Mouse (Mus musculus): ENCODE measurements at regions not wholly inside any gene's neighbourhood (a gene's known extent, or its start where the extent isn't known, plus 50 kb on each side); places are given as distances from the start of the nearest gene placed in this dataset.

DNA sequence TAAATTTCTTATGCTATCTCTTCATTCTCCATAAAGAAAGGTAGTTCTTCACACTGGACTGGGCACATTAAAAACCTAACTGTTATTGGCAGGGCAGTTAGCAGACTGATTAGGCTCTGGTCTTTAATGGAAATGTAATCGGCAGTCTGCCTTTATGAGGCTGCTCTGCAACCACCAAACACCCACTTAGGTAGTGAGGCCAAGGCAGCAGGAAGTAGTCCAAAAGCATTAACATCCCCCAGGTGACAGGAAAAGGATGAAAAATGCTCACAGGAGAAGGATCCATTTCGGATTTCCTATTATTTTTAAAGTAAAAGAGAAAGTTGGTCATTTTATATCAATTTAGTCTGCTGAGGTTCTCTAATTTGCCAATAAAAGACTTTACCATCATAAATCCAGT lies 528.9 kb upstream of the Dppa4 start:
- Histone ChIP-seq H3K27ac (replicated peaks) (no peak overlapping the region), H3K4me3 (no peak overlapping the region), H3K9me3 (no peaks in the 10 kb centered on the region), H3K27me3 (replicated peaks; ENCODE audit: low read depth, poor library complexity, severe bottlenecking) (no peaks in the 10 kb centered on the region), H3K36me3 (replicated peaks) (no peaks in the 10 kb centered on the region), H3K4me1 (no peaks in the 10 kb centered on the region)
- DNase-seq (ENCODE audit: low spot score), result no peak
- WGBS, result 85% methylated on average over 2 of the region's 2 CpGs

DNA sequence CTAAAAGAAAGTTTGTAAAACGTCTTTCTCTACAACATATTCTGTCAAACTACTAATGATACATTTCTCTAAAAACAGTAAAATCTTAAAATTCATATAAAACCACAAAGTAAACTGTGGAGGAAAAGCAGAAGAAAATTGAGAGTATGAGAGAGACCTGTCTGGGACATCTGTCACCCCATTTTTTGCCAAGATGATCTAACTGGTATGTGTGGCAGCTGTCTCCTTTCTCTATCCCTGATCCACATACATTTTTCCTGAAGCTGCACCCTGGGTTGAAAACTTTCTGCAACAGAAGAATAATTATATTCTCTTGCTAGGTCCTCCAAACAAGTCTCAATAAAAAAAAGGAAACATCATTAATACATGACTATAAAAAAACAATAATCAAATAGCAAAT lies 525.2 kb upstream of the Dppa4 start:
- Histone ChIP-seq H3K9me3 (no peaks in the 10 kb centered on the region), H3K36me3 (replicated peaks) (no peaks in the 10 kb centered on the region), H3K27me3 (replicated peaks; ENCODE audit: low read depth, poor library complexity, severe bottlenecking) (no peaks in the 10 kb centered on the region), H3K27ac (replicated peaks) (no peak overlapping the region), H3K4me3 (no peak overlapping the region), H3K4me1 (no peaks in the 10 kb centered on the region)
- 76% methylated on average over 1 of the region's 1 CpGs for WGBS
- DNase-seq (ENCODE audit: low spot score), result no peak

DNA sequence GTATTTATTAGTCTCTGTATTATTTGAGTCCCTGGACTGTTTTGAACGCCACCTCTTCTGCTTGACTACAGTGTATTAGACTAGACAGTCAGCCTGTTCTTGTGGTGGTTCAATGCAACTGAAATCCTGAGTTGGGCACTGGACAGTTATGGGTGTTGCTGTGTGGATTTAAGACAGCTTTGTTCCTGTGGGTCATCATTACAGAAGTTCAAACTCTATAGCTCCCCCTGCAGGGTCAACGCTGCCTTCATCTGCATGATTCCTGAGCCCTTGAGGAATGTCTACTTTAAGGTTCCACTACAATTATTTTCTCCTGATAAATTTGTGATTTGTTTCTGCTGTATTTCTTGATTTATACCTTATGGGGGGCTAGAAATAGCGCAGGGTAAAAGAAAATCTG lies 517.8 kb upstream of the Dppa4 start:
- 60% methylated on average over 3 of the region's 3 CpGs for WGBS
- Histone ChIP-seq H3K4me1 (no peaks in the 10 kb centered on the region), H3K27ac (replicated peaks) (no peak overlapping the region), H3K36me3 (replicated peaks) (no peaks in the 10 kb centered on the region), H3K27me3 (replicated peaks; ENCODE audit: low read depth, poor library complexity, severe bottlenecking) (no peaks in the 10 kb centered on the region), H3K9me3 (no peaks in the 10 kb centered on the region), H3K4me3 (no peak overlapping the region)
- peak; percentile 14 for DNase-seq (ENCODE audit: low spot score)

DNA sequence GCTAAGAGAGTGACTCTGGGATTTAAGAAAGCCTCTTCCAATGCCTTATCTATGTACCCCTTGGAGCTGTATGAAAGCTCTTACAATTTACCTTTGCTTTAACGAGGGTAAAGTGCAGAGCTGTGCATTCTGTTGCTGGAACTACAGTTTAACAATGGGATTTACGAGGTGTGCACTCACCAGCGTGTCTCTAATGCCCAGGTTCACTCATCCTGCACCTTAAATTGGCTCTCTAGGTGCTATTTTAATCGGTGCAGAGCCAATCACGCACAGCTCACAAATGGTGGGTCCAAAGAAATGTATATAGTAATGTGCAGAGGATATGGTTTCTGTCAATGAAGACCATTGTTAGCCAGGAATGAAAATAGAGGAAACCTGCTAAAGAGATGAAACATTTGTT lies 495.0 kb upstream of the Dppa4 start:
- Histone ChIP-seq H3K36me3 (replicated peaks) (no peaks in the 10 kb centered on the region), H3K4me3 (no peak overlapping the region), H3K27me3 (replicated peaks; ENCODE audit: low read depth, poor library complexity, severe bottlenecking) (no peaks in the 10 kb centered on the region), H3K4me1 (no peaks in the 10 kb centered on the region), H3K27ac (replicated peaks) (no peak overlapping the region), H3K9me3 (no peaks in the 10 kb centered on the region)
- no peak for DNase-seq (ENCODE audit: low spot score)
- 75% methylated on average over 5 of the region's 5 CpGs for WGBS

DNA sequence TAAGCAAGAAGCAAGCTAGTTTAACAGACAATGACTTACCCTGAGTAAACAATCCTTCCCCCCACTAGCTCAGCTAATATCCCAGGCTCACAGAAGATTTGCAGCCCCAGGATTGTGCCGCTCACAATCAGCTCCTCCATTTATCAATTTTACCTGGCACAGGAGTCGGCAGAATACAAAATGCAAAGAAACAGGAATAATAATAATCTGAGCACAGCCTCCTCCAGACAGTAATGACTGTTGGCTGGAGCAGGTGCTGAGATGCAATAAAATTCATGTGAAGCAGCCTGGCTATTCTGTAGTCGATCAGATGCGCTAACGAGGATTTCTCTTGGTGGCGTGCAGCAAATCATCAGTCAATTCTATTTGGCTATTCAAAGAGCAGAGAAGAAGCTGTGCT lies 492.9 kb upstream of the Dppa4 start:
- 90% methylated on average over 6 of the region's 6 CpGs for WGBS
- Histone ChIP-seq H3K27ac (replicated peaks) (no peak overlapping the region), H3K4me1 (no peaks in the 10 kb centered on the region), H3K27me3 (replicated peaks; ENCODE audit: low read depth, poor library complexity, severe bottlenecking) (no peaks in the 10 kb centered on the region), H3K36me3 (replicated peaks) (no peaks in the 10 kb centered on the region), H3K9me3 (no peaks in the 10 kb centered on the region), H3K4me3 (no peak overlapping the region)
- no peak for DNase-seq (ENCODE audit: low spot score)

DNA sequence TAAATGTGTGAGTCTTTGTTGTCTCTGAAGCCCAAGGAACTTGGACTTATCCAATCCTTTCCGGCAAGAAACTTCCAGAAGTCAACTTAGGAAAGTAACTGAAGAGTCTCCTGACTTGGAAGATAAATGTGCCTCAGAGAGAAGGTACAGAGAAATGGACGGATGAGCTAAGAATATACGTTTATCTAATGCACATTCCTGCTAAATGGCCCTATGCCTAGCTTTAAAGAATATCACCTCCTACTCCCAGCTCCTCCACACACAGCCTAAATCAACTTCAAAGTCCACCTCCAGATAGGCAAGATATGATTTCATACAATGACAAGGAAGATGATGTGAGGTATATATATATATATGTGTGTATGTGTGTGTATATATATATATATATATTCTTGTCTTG lies 492.1 kb upstream of the Dppa4 start:
- Histone ChIP-seq H3K4me1 (no peaks in the 10 kb centered on the region), H3K9me3 (no peaks in the 10 kb centered on the region), H3K36me3 (replicated peaks) (no peaks in the 10 kb centered on the region), H3K27me3 (replicated peaks; ENCODE audit: low read depth, poor library complexity, severe bottlenecking) (no peaks in the 10 kb centered on the region), H3K27ac (replicated peaks) (no peak overlapping the region), H3K4me3 (no peak overlapping the region)
- 88% methylated on average over 3 of the region's 3 CpGs for WGBS
- no peak for DNase-seq (ENCODE audit: low spot score)

DNA sequence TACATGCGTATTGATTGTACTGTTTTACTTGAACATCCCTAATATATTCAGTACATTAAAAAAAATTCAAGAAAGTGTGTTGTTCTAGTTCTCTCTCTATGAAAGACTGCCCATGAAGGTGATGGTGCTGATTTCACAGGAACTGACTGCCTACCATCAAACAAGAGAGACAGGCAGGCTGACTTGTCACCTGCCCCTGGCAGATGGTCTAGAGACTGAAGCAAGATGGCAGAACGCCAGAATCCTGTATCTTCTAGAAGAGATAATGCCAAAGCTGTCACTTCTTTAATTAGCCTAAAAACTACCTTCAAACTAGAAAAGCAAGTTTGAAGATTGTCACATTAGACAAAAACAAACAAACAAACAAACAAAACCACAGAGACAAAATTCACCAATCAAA lies 484.7 kb upstream of the Dppa4 start:
- H3K4me1 ChIP-seq, result no peaks in the 10 kb centered on the region
- WGBS, result 87% methylated on average over 2 of the region's 2 CpGs
- H3K27ac ChIP-seq (replicated peaks), result no peak overlapping the region
- H3K27me3 ChIP-seq (replicated peaks; ENCODE audit: low read depth, poor library complexity, severe bottlenecking), result no peaks in the 10 kb centered on the region
- H3K4me3 ChIP-seq, result no peak overlapping the region
- H3K9me3 ChIP-seq, result no peaks in the 10 kb centered on the region
- no peaks in the 10 kb centered on the region for H3K36me3 ChIP-seq (replicated peaks)
- DNase-seq (ENCODE audit: low spot score), result no peak

DNA sequence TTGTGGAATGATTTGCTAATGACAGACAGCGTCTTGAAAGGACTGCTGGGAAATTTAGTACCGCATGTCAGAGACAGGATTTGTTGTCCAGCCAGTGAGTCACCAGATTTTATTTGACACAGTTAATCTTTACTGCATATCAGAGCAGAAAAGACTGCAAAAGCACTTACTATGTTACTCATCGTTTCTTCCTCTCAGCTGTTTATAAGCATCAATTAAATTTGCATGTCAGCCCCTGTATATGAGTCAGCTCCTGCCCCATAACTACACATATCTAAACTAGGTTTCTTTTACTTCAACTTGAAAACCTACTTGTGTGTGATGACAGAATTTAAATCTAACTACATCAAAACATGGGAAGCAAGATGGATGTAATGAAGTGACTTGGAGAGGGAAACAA lies 440.4 kb upstream of the Dppa4 start:
- Histone ChIP-seq H3K4me3 (no peak overlapping the region), H3K27me3 (replicated peaks; ENCODE audit: low read depth, poor library complexity, severe bottlenecking) (no peaks in the 10 kb centered on the region), H3K27ac (replicated peaks) (no peak overlapping the region), H3K4me1 (no peaks in the 10 kb centered on the region), H3K36me3 (replicated peaks) (no peaks in the 10 kb centered on the region), H3K9me3 (no peaks in the 10 kb centered on the region)
- no peak for DNase-seq (ENCODE audit: low spot score)
- WGBS, result 97% methylated on average over 3 of the region's 3 CpGs

DNA sequence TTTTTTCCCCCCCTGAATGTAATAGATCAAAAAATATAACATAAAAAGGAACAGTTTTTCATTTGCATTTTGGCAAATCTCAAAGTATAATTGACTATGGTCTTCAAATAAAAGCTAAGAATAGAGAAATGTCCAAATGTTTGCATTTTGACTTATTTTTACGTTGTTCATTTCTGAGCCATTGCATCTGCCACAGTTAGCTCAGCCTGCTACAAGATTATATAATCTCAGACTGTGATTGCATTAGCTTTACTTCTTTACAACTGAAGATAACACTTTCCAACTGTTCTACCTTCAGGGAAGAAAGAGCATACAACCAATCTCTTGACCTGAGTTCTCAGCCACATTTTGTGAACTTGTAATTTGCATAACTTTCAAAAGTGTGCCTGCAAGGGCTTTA lies 431.9 kb upstream of the Dppa4 start:
- Histone ChIP-seq H3K27ac (replicated peaks) (no peak overlapping the region), H3K9me3 (no peaks in the 10 kb centered on the region), H3K4me3 (no peak overlapping the region), H3K27me3 (replicated peaks; ENCODE audit: low read depth, poor library complexity, severe bottlenecking) (no peaks in the 10 kb centered on the region), H3K36me3 (replicated peaks) (no peaks in the 10 kb centered on the region), H3K4me1 (no peaks in the 10 kb centered on the region)
- 74% methylated on average over 1 of the region's 1 CpGs for whole genome bisulfite sequencing
- DNase-seq (ENCODE audit: low spot score), result no peak

DNA sequence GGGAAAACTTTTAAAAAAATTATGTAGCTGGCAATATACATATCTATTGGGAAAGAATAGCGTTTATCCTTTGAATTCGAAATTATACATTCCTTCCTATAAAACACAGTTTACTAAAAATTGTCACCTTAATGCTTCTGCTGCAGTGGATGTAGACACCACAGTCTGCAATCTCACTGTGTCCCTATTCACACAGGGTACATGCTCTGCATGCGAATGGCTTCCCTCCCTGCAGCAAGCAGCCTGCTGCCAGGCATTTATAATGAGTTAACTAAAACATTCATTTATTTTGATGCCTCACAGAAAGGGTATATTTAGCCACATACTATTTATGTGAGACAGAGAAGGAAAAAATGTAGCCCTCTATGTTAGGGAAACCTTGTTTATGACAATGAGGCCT lies 423.7 kb upstream of the Dppa4 start:
- no peaks in the 10 kb centered on the region for H3K4me1 ChIP-seq
- no peaks in the 10 kb centered on the region for H3K36me3 ChIP-seq (replicated peaks)
- no peaks in the 10 kb centered on the region for H3K9me3 ChIP-seq
- DNase-seq (ENCODE audit: low spot score), result no peak
- H3K27ac ChIP-seq (replicated peaks), result no peak overlapping the region
- no peak overlapping the region for H3K4me3 ChIP-seq
- H3K27me3 ChIP-seq (replicated peaks; ENCODE audit: low read depth, poor library complexity, severe bottlenecking), result no peaks in the 10 kb centered on the region
- WGBS, result 85% methylated on average over 3 of the region's 3 CpGs

DNA sequence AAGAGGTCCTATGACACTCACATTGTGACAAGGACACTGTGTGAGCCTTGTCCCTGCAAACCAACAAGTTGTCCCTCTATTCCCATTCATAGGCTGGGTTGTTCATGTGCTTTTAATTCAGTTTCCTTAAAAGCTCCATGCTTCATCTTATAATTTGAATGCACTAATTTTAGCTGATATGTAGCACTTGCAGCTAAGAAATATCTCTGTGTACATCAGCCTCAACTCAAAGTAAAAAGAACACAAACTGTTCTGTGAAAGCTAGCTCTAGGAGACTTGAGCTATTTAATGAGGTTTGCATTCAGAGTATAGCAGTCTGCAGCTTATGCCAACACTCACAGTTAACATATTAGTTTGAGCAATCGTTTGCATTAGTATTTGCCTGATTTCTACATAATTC lies 408.3 kb upstream of the Dppa4 start:
- Histone ChIP-seq H3K4me1 (no peaks in the 10 kb centered on the region), H3K9me3 (no peaks in the 10 kb centered on the region), H3K27ac (replicated peaks) (no peak overlapping the region), H3K27me3 (replicated peaks; ENCODE audit: low read depth, poor library complexity, severe bottlenecking) (no peaks in the 10 kb centered on the region), H3K36me3 (replicated peaks) (no peaks in the 10 kb centered on the region), H3K4me3 (no peak overlapping the region)
- 86% methylated on average over 1 of the region's 1 CpGs for WGBS
- no peak for DNase-seq (ENCODE audit: low spot score)

DNA sequence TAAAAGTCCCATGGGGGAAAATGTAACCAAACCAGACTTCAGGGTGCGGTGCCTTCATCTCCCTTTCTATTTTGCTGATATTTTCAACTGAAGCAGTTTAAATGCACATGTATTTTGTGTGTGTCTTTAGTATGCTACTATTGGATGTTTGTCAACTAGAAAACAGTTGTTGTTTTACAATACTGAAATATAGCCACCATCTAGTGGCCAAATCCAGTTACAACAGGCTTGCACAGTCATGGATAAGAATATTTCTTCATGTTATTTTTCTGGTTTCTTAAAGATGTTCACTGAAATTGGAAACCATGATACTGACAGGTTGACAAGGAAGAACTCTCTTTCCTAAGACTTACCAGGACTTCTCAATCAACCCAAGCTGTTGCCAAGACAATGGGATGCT lies 400.1 kb upstream of the Dppa4 start:
- Histone ChIP-seq H3K9me3 (no peaks in the 10 kb centered on the region), H3K36me3 (replicated peaks) (no peaks in the 10 kb centered on the region), H3K27ac (replicated peaks) (no peak overlapping the region), H3K4me3 (no peak overlapping the region), H3K4me1 (no peaks in the 10 kb centered on the region), H3K27me3 (replicated peaks; ENCODE audit: low read depth, poor library complexity, severe bottlenecking) (no peaks in the 10 kb centered on the region)
- DNase-seq (ENCODE audit: low spot score), result no peak
- WGBS, result 93% methylated on average over 1 of the region's 1 CpGs

DNA sequence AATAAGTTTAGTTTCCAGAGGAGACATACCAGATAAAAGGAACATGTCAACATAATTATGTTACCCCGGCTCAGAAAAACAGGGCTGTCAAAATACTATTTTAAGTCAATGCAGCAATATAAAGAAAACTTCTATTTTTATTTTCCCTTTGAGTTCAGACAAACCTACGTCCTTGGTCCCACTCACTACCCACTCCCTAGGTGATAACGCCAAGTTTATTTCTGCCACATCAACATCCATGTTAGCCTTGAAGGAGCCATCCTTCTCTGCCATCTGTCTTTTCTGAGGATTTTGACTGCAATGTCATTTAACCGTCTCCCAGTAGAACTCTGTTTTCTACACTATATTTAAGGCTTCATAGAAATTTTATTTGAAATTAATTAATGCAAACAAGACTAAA lies 396.5 kb upstream of the Dppa4 start:
- H3K9me3 ChIP-seq, result no peaks in the 10 kb centered on the region
- WGBS, result 88% methylated on average over 4 of the region's 4 CpGs
- H3K27ac ChIP-seq (replicated peaks), result no peak overlapping the region
- no peaks in the 10 kb centered on the region for H3K36me3 ChIP-seq (replicated peaks)
- no peak for DNase-seq (ENCODE audit: low spot score)
- no peak overlapping the region for H3K4me3 ChIP-seq
- no peaks in the 10 kb centered on the region for H3K4me1 ChIP-seq
- no peaks in the 10 kb centered on the region for H3K27me3 ChIP-seq (replicated peaks; ENCODE audit: low read depth, poor library complexity, severe bottlenecking)

DNA sequence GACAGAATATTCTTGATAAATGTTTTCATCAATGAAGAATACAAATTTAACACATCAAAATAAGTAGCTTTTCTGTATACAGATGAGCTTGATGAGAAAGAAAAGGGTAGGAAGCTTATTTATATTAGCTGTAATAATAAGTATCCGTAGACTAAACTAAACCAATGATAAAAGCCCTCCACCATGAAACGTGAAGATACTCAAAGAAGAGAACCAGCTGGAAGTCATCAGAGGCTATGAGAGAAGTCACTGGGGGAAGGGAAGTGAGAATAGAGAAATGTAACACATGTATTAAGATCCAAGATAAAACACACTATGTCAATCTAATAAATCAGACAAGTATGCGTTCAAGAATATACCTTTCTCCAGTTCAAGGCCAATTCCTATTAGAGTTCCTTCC lies 382.7 kb upstream of the Dppa4 start:
- Histone ChIP-seq H3K4me1 (no peaks in the 10 kb centered on the region), H3K27ac (replicated peaks) (no peak overlapping the region), H3K4me3 (no peak overlapping the region), H3K9me3 (no peaks in the 10 kb centered on the region), H3K27me3 (replicated peaks; ENCODE audit: low read depth, poor library complexity, severe bottlenecking) (no peaks in the 10 kb centered on the region), H3K36me3 (replicated peaks) (no peaks in the 10 kb centered on the region)
- no peak for DNase-seq (ENCODE audit: low spot score)
- 66% methylated on average over 3 of the region's 3 CpGs for WGBS
